ENCODE assay signal across 9 mouse cellular contexts in the genomic region with DNA sequence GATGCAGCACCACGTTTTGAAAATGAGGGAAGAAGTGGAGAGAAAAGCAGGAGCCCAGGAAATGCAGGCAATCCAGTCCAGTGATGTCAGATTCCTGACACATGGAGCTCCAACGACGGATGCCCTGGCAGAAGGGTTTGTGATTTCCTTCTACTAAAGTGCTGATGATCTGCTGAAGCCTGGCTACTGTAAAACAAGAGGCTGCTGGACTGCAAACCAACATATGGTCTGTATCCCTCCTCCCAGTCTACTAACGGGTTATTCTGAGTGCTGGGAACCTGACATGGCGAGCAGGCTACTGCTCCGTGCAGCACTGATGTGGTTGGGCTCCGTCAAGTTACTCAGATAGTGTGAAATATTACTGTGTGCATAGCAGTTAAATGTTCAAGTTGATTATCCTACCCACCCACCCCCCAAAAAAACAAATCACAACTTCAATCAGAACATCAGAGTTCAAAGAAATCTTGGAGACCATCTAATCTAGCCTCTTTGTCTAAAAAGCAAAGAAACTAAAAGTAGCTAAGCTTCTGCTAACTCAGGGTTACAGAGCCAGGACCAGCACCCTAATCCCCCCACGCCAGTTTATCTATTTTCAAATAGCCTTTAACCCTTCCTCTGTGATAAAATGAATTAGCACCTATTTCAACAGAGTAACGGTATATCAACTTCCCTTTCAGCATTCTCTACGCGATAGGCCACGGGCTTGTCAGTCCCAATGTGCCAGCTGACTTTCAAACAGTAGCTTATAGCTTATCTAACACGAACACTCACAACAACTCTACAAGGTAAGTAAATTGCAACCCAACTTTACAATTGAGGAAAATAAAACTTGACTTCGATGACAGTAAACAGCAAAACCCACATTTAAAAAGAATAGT. TPM values are rescaled to one million over a fixed set of nuclear protein-coding genes. Genes with fewer than 3 reads are reported as not detected.
A peak's percentile ranks its signal among the peaks of the same experiment; 100 is the strongest.
DNase-seq lines count a peak whose midpoint lies in the region; ATAC-seq and TF ChIP-seq lines count a peak whose summit lies in the region.
"Had no signal": no experiment of that assay in that cellular context is flagged by ENCODE, and none has a peak within 500 bp of the region (broad histone marks: within the 10 kb centered on the region; RNA-seq: fewer than 3 reads in every experiment).

No protein-coding gene starts in this region.

- TF ChIP-seq EP300 in liver, embryonic 14.5 days (IDR thresholded peaks at IDR 0.05; ENCODE audit: low read depth) = peak; percentile 84

- H3K4me3 ChIP-seq in kidney, embryonic 15.5 days (replicated peaks) = no peak overlapping the region
- H3K4me3 ChIP-seq in liver, embryonic 14.5 days (ENCODE audit: insufficient read depth in 1 of 2, low read depth in 2 of 2, low read length in 2 of 2) = peak overlapping the region in 1 of 2 experiments; percentile 21; a peak in 1 of 4 replicates
- no peak overlapping the region for H3K4me3 ChIP-seq in hindbrain, embryonic 11.5 days (ENCODE audit: low read depth, low read length)

- no peak overlapping the region for H3K4me2 ChIP-seq in kidney, embryonic 15.5 days
- H3K4me2 ChIP-seq in liver, embryonic 14.5 days (ENCODE audit: low read depth) = peak overlapping the region; percentile 51
- H3K4me2 ChIP-seq in hindbrain, embryonic 11.5 days (replicated peaks; ENCODE audit: low read depth, low read length) = no peak overlapping the region

- TF ChIP-seq CTCF in liver, embryonic 14.5 days (IDR thresholded peaks at IDR 0.05; ENCODE audit: low read depth) = no peak

- WGBS in kidney, embryonic 15.5 days = 46% methylated on average over 14 of the region's 14 CpGs
- 17% methylated on average over 14 of the region's 14 CpGs for WGBS in liver, embryonic 14.5 days (ENCODE audit: insufficient replicate concordance)
- 86% methylated on average over 14 of the region's 14 CpGs for WGBS in hindbrain, embryonic 11.5 days

- H3K36me3 ChIP-seq in kidney, embryonic 15.5 days = no peaks in the 10 kb centered on the region
- no peaks in the 10 kb centered on the region for H3K36me3 ChIP-seq in liver, embryonic 14.5 days (replicated peaks; ENCODE audit: control insufficient read depth, insufficient read depth, low read depth)
- no peaks in the 10 kb centered on the region for H3K36me3 ChIP-seq in hindbrain, embryonic 11.5 days (ENCODE audit: control insufficient read depth, insufficient read depth, low read length)

- 0 out of 2 replicates have a peak overlapping the region, but pooled peaks have one; percentile 13 for H3K27ac ChIP-seq in kidney, embryonic 15.5 days
- H3K27ac ChIP-seq in liver, embryonic 14.5 days = no peak overlapping the region
- H3K27ac ChIP-seq in hindbrain, embryonic 11.5 days (ENCODE audit: low read depth, low read length) = no peak overlapping the region

- no peak overlapping the region for H3K9ac ChIP-seq in kidney, embryonic 15.5 days
- H3K9ac ChIP-seq in liver, embryonic 14.5 days (replicated peaks) = 0 out of 2 replicates have a peak overlapping the region, but pooled peaks have one; percentile 2
- no peak overlapping the region for H3K9ac ChIP-seq in hindbrain, embryonic 11.5 days (ENCODE audit: low read depth, low read length)

- no peaks in the 10 kb centered on the region for H3K27me3 ChIP-seq in kidney, embryonic 15.5 days
- H3K27me3 ChIP-seq in liver, embryonic 14.5 days (ENCODE audit: control insufficient read depth, insufficient read depth, low read length) = peaks cover 7% of the 10 kb centered on the region
- H3K27me3 ChIP-seq in hindbrain, embryonic 11.5 days (ENCODE audit: control insufficient read depth, insufficient read depth, low read length) = no peaks in the 10 kb centered on the region

- ATAC-seq in kidney, embryonic 15.5 days (replicated peaks; ENCODE audit: low FRiP score) = no peak
- ATAC-seq in liver, embryonic 14.5 days (ENCODE audit: insufficient read depth) = peak; percentile 22; the same call in 1 of the 2 replicates
- ATAC-seq in hindbrain, embryonic 11.5 days (ENCODE audit: low FRiP score) = no peak
- ATAC-seq: activated CD4-positive, CD25-positive, alpha-beta regulatory T cell, adult 4 months; lung, postnatal 0 days had no signal

- H3K9me3 ChIP-seq in kidney, embryonic 15.5 days (replicated peaks) = no peaks in the 10 kb centered on the region
- H3K9me3 ChIP-seq in liver, embryonic 14.5 days (ENCODE audit: control insufficient read depth, low read length) = no peaks in the 10 kb centered on the region
- H3K9me3 ChIP-seq in hindbrain, embryonic 11.5 days (ENCODE audit: control insufficient read depth, low read length) = no peaks in the 10 kb centered on the region

- peaks cover 21% of the 10 kb centered on the region for H3K4me1 ChIP-seq in kidney, embryonic 15.5 days
- H3K4me1 ChIP-seq in liver, embryonic 14.5 days (replicated peaks; ENCODE audit: control insufficient read depth in 2 of 2, insufficient read depth in 2 of 2, low read length in 1 of 2) = peaks cover 29 to 32% of the 10 kb centered on the region in 2 experiments
- no peaks in the 10 kb centered on the region for H3K4me1 ChIP-seq in hindbrain, embryonic 11.5 days (replicated peaks; ENCODE audit: control insufficient read depth, insufficient read depth, low read length)

- no peak for DNase-seq in kidney, postnatal 14 days
- peak; percentile 22 for DNase-seq in cerebellum, adult 11 months
- DNase-seq in cerebellum, postnatal 25 days = peak; percentile 51 to 57
- DNase-seq in liver, embryonic 14.5 days (ENCODE audit: low read depth in 3 of 3, low spot score in 3 of 3) = peak in 1 of 3 experiments; percentile 59
- DNase-seq in hindbrain, embryonic 11.5 days (ENCODE audit: low spot score) = no peak
- no peak for DNase-seq in embryo, embryonic 11 days

RNA-seq across cellular contexts. Expression of gene Zdhhc17, which starts 4.1 kb away (rescaled TPM):
- 24.7 and 24.9 TPM in 2 replicates for polyA plus RNA-seq in kidney, embryonic 15.5 days (2015; fragmentation: Nextera tagmentation; extraction: Ambion mirVana)
- polyA plus RNA-seq in liver, embryonic 14.5 days (2012; rRNA removed) = 4.5 and 5.9 TPM in 2 replicates
- polyA plus RNA-seq in liver, embryonic 14.5 days (2014; fragmentation: Nextera tagmentation; extraction: Ambion mirVana) = 4.0 and 4.6 TPM in 2 replicates
- 33.3 and 39.0 TPM in 2 replicates for polyA plus RNA-seq in hindbrain, embryonic 11.5 days (2014; fragmentation: Nextera tagmentation; extraction: Ambion mirVana)

Comparison
In these comparisons a context has a peak if more than half of its experiments do, and no peak if none do; other contexts are left out.
1. DNase-seq: peak in cerebellum, adult 11 months (single experiment) and cerebellum, postnatal 25 days (2 of 2); none in kidney, postnatal 14 days (single experiment), hindbrain, embryonic 11.5 days (single experiment) and embryo, embryonic 11 days (single experiment).